Mouse (Mus musculus): Measurements from ENCODE around the gene Egln2. TPM values are rescaled to one million over a fixed set of nuclear protein-coding genes. Genes with fewer than 3 reads are reported as not detected.

The Egln2 gene
- polyA plus RNA-seq, 1 experiment: 61.4 TPM

GRCm38 (mm10) chr7:27129811-27130210 is 36.8 kb downstream of the Egln2 start:
- no peak for TF ChIP-seq MYOD1 (IDR thresholded peaks at IDR 0.05; ENCODE audit: control insufficient read depth in 1 of 3, insufficient read length in 2 of 3, low read depth in 2 of 3)
- no peak for TF ChIP-seq TCF12 (IDR thresholded peaks at IDR 0.05; ENCODE audit: insufficient read depth, poor library complexity, severe bottlenecking)
- TF ChIP-seq TCF3 (IDR thresholded peaks at IDR 0.05; ENCODE audit: insufficient read length, low read depth): no peak
- no peak for TF ChIP-seq POLR2AphosphoS2 (IDR thresholded peaks at IDR 0.05; ENCODE audit: insufficient read length, low read depth)
- no peak for TF ChIP-seq MAX (IDR thresholded peaks at IDR 0.05; ENCODE audit: low read depth)
- no peak for TF ChIP-seq CEBPB (IDR thresholded peaks at IDR 0.05; ENCODE audit: insufficient read depth, poor library complexity, severe bottlenecking)
- TF ChIP-seq USF1 (IDR thresholded peaks at IDR 0.05; ENCODE audit: low read depth): no peak
- TF ChIP-seq REST (IDR thresholded peaks at IDR 0.05; ENCODE audit: insufficient read depth, insufficient read length): no peak
- TF ChIP-seq SRF (IDR thresholded peaks at IDR 0.05; ENCODE audit: control insufficient read depth, insufficient read length, low read depth): no peak
- TF ChIP-seq E2F4 (IDR thresholded peaks at IDR 0.05; ENCODE audit: insufficient read depth): no peak
- no peak for TF ChIP-seq POLR2A (IDR thresholded peaks at IDR 0.05; ENCODE audit: insufficient read length, low read depth)
- no peak for TF ChIP-seq MYOG (IDR thresholded peaks at IDR 0.05; ENCODE audit: control insufficient read depth in 1 of 3, insufficient read depth in 1 of 3, insufficient read length in 2 of 3, low read depth in 2 of 3)

GRCm38 (mm10) chr7:27128946-27129345 is 37.7 kb downstream of the Egln2 start:
- Histone ChIP-seq H3K4me2 (ENCODE audit: low read depth) (no peak overlapping the region), H3K36me3 (ENCODE audit: control insufficient read depth, insufficient read depth) (no peaks in the 10 kb centered on the region), H3K79me2 (ENCODE audit: control insufficient read depth, insufficient read depth) (no peaks in the 10 kb centered on the region), H3K4me3 (no peak overlapping the region), H3K27me3 (ENCODE audit: control insufficient read depth, insufficient read depth, insufficient read length) (peaks cover 8% of the 10 kb centered on the region), H3ac (ENCODE audit: control insufficient read depth, insufficient read length) (no peak overlapping the region)
- TF ChIP-seq SRF (IDR thresholded peaks at IDR 0.05; ENCODE audit: control insufficient read depth, insufficient read length, low read depth) (no peak), CEBPB (IDR thresholded peaks at IDR 0.05; ENCODE audit: insufficient read depth, poor library complexity, severe bottlenecking) (no peak), MAX (IDR thresholded peaks at IDR 0.05; ENCODE audit: low read depth) (no peak), REST (IDR thresholded peaks at IDR 0.05; ENCODE audit: insufficient read depth, insufficient read length) (no peak), E2F4 (IDR thresholded peaks at IDR 0.05; ENCODE audit: insufficient read depth) (no peak), MYOD1 (IDR thresholded peaks at IDR 0.05; ENCODE audit: control insufficient read depth in 1 of 3, insufficient read length in 2 of 3, low read depth in 2 of 3) (no peak), MYOG (IDR thresholded peaks at IDR 0.05; ENCODE audit: control insufficient read depth in 1 of 3, insufficient read depth in 1 of 3, insufficient read length in 2 of 3, low read depth in 2 of 3) (no peak), TCF12 (IDR thresholded peaks at IDR 0.05; ENCODE audit: insufficient read depth, poor library complexity, severe bottlenecking) (no peak), POLR2A (IDR thresholded peaks at IDR 0.05; ENCODE audit: insufficient read length, low read depth) (no peak), POLR2AphosphoS2 (IDR thresholded peaks at IDR 0.05; ENCODE audit: insufficient read length, low read depth) (no peak), TCF3 (IDR thresholded peaks at IDR 0.05; ENCODE audit: insufficient read length, low read depth) (no peak), USF1 (IDR thresholded peaks at IDR 0.05; ENCODE audit: low read depth) (no peak)

More at GRCm38 (mm10) chr7:27129811-27130210, 36.8 kb downstream of the Egln2 start:
- no peaks in the 10 kb centered on the region for H3K36me3 ChIP-seq (ENCODE audit: control insufficient read depth, insufficient read depth)
- no peak overlapping the region for H3K4me2 ChIP-seq (ENCODE audit: low read depth)
- no peaks in the 10 kb centered on the region for H3K79me2 ChIP-seq (ENCODE audit: control insufficient read depth, insufficient read depth)
- no peak overlapping the region for H3K4me3 ChIP-seq
- peaks cover 4% of the 10 kb centered on the region for H3K27me3 ChIP-seq (ENCODE audit: control insufficient read depth, insufficient read depth, insufficient read length)
- H3ac ChIP-seq (ENCODE audit: control insufficient read depth, insufficient read length): no peak overlapping the region

- H3K27me3 ChIP-seq (ENCODE audit: control insufficient read depth, insufficient read depth, insufficient read length): peaks cover 8% of the 10 kb centered on the region
- TF ChIP-seq USF1 (IDR thresholded peaks at IDR 0.05; ENCODE audit: low read depth) (no peak), MYOD1 (IDR thresholded peaks at IDR 0.05; ENCODE audit: control insufficient read depth in 1 of 3, insufficient read length in 2 of 3, low read depth in 2 of 3) (no peak), MYOG (IDR thresholded peaks at IDR 0.05; ENCODE audit: control insufficient read depth in 1 of 3, insufficient read depth in 1 of 3, insufficient read length in 2 of 3, low read depth in 2 of 3) (no peak), E2F4 (IDR thresholded peaks at IDR 0.05; ENCODE audit: insufficient read depth) (no peak), POLR2AphosphoS2 (IDR thresholded peaks at IDR 0.05; ENCODE audit: insufficient read length, low read depth) (no peak), CEBPB (IDR thresholded peaks at IDR 0.05; ENCODE audit: insufficient read depth, poor library complexity, severe bottlenecking) (no peak), TCF12 (IDR thresholded peaks at IDR 0.05; ENCODE audit: insufficient read depth, poor library complexity, severe bottlenecking) (no peak), MAX (IDR thresholded peaks at IDR 0.05; ENCODE audit: low read depth) (no peak), POLR2A (IDR thresholded peaks at IDR 0.05; ENCODE audit: insufficient read length, low read depth) (no peak), TCF3 (IDR thresholded peaks at IDR 0.05; ENCODE audit: insufficient read length, low read depth) (no peak), REST (IDR thresholded peaks at IDR 0.05; ENCODE audit: insufficient read depth, insufficient read length) (no peak), SRF (IDR thresholded peaks at IDR 0.05; ENCODE audit: control insufficient read depth, insufficient read length, low read depth) (no peak)
- no peak overlapping the region for H3K4me3 ChIP-seq
- H3ac ChIP-seq (ENCODE audit: control insufficient read depth, insufficient read length): no peak overlapping the region
- H3K79me2 ChIP-seq (ENCODE audit: control insufficient read depth, insufficient read depth): no peaks in the 10 kb centered on the region
- H3K36me3 ChIP-seq (ENCODE audit: control insufficient read depth, insufficient read depth): no peaks in the 10 kb centered on the region
- no peak overlapping the region for H3K4me2 ChIP-seq (ENCODE audit: low read depth)
These were observed 38.4 kb downstream of the Egln2 start for GRCm38 (mm10) chr7:27128162-27128561.

GRCm38 (mm10) chr7:27124969-27125368 is 41.6 kb downstream of the Egln2 start:
- TF ChIP-seq USF1 (IDR thresholded peaks at IDR 0.05; ENCODE audit: low read depth) (no peak), MYOG (IDR thresholded peaks at IDR 0.05; ENCODE audit: control insufficient read depth in 1 of 3, insufficient read depth in 1 of 3, insufficient read length in 2 of 3, low read depth in 2 of 3) (no peak), MAX (IDR thresholded peaks at IDR 0.05; ENCODE audit: low read depth) (no peak), MYOD1 (IDR thresholded peaks at IDR 0.05; ENCODE audit: control insufficient read depth in 1 of 3, insufficient read length in 2 of 3, low read depth in 2 of 3) (no peak), REST (IDR thresholded peaks at IDR 0.05; ENCODE audit: insufficient read depth, insufficient read length) (no peak), POLR2AphosphoS2 (IDR thresholded peaks at IDR 0.05; ENCODE audit: insufficient read length, low read depth) (no peak), POLR2A (IDR thresholded peaks at IDR 0.05; ENCODE audit: insufficient read length, low read depth) (no peak), TCF3 (IDR thresholded peaks at IDR 0.05; ENCODE audit: insufficient read length, low read depth) (no peak), TCF12 (IDR thresholded peaks at IDR 0.05; ENCODE audit: insufficient read depth, poor library complexity, severe bottlenecking) (no peak), E2F4 (IDR thresholded peaks at IDR 0.05; ENCODE audit: insufficient read depth) (no peak), CEBPB (IDR thresholded peaks at IDR 0.05; ENCODE audit: insufficient read depth, poor library complexity, severe bottlenecking) (no peak), SRF (IDR thresholded peaks at IDR 0.05; ENCODE audit: control insufficient read depth, insufficient read length, low read depth) (no peak)
- Histone ChIP-seq H3K4me3 (no peak overlapping the region), H3K36me3 (ENCODE audit: control insufficient read depth, insufficient read depth) (no peaks in the 10 kb centered on the region), H3K27me3 (ENCODE audit: control insufficient read depth, insufficient read depth, insufficient read length) (peaks cover 8% of the 10 kb centered on the region), H3K4me2 (ENCODE audit: low read depth) (no peak overlapping the region), H3K79me2 (ENCODE audit: control insufficient read depth, insufficient read depth) (no peaks in the 10 kb centered on the region), H3ac (ENCODE audit: control insufficient read depth, insufficient read length) (no peak overlapping the region)
